Mouse (Mus musculus) hindlimb bud, embryonic 11.5 days (tissue): ENCODE data around the gene Wdr73.

Source experiments
- DNase-seq: peaks from one replicate; pipeline ENCODE4 v3.0.0-alpha.2; 2012; ENCODE audit warnings: low read depth, low spot score; ENCODE audit errors: extremely low spot score

The Wdr73 gene

GRCm38 (mm10) chr7:80894815-80895519 is 6.1 kb downstream of the Wdr73 start:
- no peak for DNase-seq

GRCm38 (mm10) chr7:80894196-80894595 is 6.9 kb downstream of the Wdr73 start:
- no peak for DNase-seq

DNA sequence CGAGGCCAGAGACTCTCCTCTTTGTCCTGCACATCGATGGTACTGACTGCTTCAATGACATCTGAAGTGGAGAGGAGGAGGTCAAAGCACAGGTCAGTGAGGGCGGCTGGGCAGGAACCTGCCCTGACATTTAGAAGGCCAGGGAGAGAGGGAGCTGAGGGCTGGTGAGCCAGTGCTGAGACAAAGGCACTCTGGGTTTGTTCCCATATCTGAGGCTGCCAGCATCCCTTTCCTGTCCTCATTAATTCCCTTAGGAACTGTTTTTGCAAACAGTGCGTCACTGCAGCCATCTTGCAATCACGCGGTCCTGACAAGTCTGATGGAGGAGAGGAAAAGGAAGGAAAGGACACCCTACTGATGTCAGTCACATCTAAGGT is 7.3 kb downstream of the Wdr73 start:
- no peak for DNase-seq

GRCm38 (mm10) chr7:80893086-80893752 is 7.8 kb downstream of the Wdr73 start:
- no peak for DNase-seq

DNA sequence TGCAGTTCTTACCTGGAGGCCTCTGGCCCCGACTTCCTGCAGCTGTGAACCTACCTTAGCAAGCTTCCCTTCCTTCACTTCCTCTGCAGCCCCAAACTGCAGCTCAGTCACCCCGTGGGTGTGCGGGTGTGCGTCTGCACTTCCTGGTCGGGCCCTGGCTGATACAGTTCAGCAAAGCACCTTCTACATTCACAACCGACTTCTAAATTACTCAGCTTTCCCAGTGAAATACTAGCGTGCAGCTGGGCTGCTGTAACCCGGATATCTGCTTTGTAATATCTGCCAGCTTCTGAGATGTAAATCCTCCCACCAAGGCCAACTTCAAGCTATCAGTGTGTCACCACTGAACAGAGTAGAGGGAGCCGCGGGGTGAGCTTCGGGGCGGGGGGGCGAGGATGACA is 11.2 kb downstream of the Wdr73 start:
- no peak for DNase-seq

- DNase-seq: no peak
Measured at GRCm38 (mm10) chr7:80889021-80889511, 12.0 kb downstream of the Wdr73 start.

GRCm38 (mm10) chr7:80888595-80888994 is 12.5 kb downstream of the Wdr73 start:
- DNase-seq: no peak

GRCm38 (mm10) chr7:80885666-80886065 is 15.4 kb downstream of the Wdr73 start:
- DNase-seq: no peak

DNA sequence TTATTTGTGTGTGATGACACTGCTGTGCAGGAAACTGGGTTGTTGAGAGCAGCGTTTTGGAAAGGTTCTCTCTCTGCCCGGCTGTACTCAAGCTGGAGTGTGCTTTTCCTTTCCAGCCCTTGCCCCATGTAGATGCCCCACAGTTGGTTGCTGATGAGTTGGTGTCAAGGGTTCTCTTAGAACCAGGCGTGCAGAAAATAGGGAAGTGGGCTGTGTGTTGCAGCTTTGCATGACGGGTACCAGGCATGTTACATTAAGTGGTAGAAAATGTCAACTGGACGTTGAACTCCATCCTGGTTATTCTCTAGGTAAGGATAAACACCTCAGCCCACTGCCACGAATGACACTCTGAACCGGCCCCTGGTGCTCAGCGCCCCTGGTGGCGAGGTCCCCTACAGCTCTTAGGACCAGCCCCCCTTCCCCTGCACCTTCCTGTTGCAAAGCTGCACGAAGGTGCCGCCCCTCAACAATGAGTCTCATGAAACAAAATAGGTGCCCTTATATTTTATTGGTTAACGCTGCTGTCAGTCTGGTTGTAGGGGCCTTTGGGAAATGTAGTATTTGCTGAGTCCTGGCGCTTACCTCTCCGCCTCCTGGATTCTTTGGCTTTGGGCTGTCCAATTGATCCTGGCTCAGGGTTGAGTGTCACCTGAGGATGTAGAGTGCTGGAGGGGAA is 18.1 kb downstream of the Wdr73 start:
- peak; percentile 47 for DNase-seq

DNA sequence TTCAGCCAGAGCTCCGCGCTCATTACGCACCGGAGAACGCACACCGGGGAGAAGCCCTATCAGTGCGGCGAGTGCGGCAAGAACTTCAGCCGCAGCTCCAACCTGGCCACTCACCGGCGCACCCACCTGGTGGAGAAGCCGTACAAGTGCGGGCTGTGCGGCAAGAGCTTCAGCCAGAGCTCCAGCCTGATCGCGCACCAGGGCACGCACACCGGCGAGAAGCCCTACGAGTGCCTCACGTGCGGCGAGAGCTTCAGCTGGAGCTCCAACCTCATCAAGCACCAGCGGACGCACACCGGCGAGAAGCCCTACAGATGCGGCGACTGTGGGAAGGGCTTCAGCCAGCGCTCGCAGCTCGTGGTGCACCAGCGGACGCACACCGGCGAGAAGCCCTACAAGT is 25.3 kb downstream of the Wdr73 start:
- no peak for DNase-seq

GRCm38 (mm10) chr7:80873631-80874030 is 27.4 kb downstream of the Wdr73 start:
- DNase-seq: no peak

DNA sequence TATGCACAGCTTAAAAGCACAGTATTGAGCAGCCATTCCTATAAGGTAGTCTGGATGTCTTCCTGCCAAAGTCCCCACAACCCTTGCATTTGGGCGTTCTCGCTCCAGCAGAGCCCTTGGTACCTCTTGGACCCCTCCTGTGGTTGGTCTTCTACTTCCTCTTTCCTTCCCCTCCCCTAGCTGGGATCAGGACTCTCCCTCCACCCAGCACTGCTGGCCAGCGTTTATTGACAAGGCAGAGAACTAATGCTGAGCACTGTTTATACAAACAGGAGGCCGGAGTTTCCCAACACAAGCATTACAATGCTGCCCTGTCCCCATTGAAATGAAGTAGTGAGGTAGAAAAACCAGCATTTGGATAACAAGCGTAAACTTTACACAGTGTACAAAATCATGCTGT is 28.0 kb downstream of the Wdr73 start:
- no peak for DNase-seq

DNA sequence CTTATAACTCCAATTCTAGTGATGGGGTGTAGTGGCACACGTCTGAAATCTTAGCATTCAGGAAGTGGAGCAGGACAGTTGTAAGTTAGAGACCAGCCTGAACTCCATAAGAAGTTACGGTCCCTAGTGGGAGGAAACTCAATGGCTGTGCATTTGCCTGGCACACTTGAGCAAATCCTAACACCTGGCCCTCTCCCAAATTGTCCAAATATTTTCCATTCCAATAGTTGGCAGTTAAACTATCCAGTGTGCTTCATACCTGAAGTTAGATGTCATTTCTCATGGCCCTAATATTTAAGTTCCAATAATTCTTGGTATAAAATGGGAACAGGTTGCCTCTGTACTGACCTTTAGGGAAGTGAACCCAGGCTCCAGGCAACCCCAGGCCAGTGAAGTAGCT is 32.4 kb downstream of the Wdr73 start:
- no peak for DNase-seq

- no peak for DNase-seq
Measured at GRCm38 (mm10) chr7:80866514-80867147, 34.4 kb downstream of the Wdr73 start.

DNA sequence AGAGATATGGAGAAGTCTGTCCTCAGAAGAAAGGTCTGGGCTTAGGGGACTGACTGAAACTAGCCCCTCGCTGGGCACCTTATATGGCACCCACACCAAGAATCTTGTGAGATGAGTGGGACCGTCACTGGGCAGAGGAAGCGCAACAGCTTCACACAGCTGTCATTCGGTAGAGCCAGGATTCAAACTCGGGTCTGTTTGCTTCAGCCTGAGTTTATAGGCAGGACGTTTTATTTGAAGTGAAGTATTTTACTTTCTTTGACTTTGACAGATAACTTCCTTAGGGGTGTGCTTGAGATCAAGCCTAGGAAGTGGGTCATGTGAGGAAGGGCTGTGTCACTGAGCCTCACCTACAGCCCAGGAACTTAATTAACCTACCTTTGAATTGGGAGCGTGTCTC is 35.5 kb downstream of the Wdr73 start:
- DNase-seq: no peak

DNA sequence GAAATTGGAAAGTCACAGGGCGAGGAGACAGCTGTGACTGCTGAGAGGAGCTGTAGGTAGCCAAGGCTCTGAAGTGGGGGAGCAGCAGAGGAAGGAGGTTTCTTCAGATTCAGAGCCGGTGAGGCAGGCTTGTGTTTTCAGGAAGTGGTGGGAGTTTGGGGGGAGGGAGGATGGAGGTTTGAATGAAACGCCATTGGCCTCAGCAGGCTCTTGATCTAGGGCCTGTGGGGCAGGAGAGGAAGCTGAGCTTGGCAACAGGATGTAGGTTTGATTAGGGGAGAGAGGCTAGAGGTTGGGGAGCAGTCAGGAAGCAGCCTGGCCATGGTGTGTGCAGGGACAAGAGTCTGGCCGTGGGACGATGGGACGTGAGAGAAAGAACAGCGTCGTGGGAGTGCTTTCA is 36.2 kb downstream of the Wdr73 start:
- no peak for DNase-seq

GRCm38 (mm10) chr7:80864151-80864550 is 36.9 kb downstream of the Wdr73 start:
- DNase-seq: no peak

GRCm38 (mm10) chr7:80863520-80863919 is 37.5 kb downstream of the Wdr73 start:
- no peak for DNase-seq

GRCm38 (mm10) chr7:80862475-80862874 is 38.6 kb downstream of the Wdr73 start:
- DNase-seq: no peak

- DNase-seq: peak; percentile 93
Measured at GRCm38 (mm10) chr7:80860729-80861274, 40.3 kb downstream of the Wdr73 start, which contains the start of gene Zscan2. TSS of gene Zscan2 (plus strand) at chr7:80860920.

DNA sequence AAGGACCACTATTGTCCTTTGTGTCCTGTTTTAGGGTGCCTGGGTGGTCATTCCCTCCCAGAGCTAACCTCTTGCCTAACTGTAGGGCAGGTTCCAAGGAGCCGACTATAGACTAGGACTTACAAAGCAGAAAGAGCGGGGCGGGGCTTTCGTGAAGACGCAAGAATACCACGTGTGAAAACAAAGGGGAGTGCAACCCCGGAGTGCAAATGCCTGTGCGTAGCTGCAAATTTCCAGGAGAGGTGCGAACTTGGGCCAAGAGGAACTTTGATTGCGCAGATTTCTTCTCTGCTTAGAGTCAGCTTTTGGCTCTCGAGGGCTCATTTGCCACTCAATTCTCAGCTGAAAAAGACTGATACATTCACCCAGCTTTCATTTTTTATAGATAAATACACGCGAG is 40.8 kb downstream of the Wdr73 start:
- peak; percentile 47 for DNase-seq
